Mouse (Mus musculus): ENCODE results near the gene Ppp1r15b. TPM values are rescaled to one million over a fixed set of nuclear protein-coding genes. Genes with fewer than 3 reads are reported as not detected.

Ppp1r15b gene
- total RNA-seq, 2 experiments from 2014 or later = 71.6 to 75.0 TPM

GRCm38 (mm10) chr1:133155270-133155669 is 24.3 kb downstream of the Ppp1r15b start:
- no peak for DNase-seq (ENCODE audit: low spot score in 2 of 2)

DNA sequence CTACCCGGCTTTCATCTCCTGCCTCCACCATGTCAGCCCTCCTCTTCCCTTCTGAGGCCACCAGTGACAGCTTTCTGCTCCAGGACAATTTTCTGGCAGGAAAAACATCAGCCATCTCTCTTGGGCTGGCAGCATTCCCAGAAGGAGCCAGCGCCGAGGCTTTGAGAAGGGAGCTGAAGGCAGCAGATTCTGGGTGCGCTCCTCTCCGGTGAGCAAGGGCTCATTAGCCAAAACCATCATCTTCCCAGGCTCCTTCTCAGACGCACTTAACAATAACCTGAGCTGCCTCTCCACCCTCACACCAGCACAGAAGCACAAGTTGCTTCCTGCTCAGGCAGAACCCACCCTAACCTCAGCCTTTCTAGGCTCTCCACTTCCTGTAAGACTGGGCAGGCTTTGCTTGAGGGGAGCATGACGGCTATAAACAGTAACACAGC is 28.2 kb downstream of the Ppp1r15b start:
- DNase-seq (ENCODE audit: low spot score in 2 of 2) = no peak

- DNase-seq (ENCODE audit: low spot score in 2 of 2) = no peak
Measured at GRCm38 (mm10) chr1:133161559-133161958, 30.6 kb downstream of the Ppp1r15b start.

- DNase-seq (ENCODE audit: low spot score in 2 of 2) = no peak
Measured at GRCm38 (mm10) chr1:133162046-133162445, 31.1 kb downstream of the Ppp1r15b start.

DNA sequence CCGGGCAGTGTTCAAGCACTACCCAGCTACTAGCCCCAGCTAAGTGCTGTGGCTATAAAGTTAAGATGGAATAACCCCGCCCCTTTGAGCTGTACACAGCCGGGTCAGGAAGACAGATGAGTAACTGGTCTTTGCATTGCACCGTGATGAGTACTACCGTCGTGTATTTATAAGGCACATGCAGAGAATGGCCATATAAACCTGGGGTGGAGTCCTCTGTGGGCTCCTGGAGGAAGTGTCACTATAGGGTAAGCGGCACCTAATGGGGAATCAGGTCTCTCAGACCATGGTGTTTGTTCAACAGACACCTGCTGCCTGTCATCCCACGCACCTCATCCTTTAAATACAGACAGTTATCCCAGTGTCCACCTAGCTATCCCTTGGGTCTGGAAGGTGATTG is 32.0 kb downstream of the Ppp1r15b start:
- no peak for DNase-seq (ENCODE audit: low spot score in 2 of 2)

DNA sequence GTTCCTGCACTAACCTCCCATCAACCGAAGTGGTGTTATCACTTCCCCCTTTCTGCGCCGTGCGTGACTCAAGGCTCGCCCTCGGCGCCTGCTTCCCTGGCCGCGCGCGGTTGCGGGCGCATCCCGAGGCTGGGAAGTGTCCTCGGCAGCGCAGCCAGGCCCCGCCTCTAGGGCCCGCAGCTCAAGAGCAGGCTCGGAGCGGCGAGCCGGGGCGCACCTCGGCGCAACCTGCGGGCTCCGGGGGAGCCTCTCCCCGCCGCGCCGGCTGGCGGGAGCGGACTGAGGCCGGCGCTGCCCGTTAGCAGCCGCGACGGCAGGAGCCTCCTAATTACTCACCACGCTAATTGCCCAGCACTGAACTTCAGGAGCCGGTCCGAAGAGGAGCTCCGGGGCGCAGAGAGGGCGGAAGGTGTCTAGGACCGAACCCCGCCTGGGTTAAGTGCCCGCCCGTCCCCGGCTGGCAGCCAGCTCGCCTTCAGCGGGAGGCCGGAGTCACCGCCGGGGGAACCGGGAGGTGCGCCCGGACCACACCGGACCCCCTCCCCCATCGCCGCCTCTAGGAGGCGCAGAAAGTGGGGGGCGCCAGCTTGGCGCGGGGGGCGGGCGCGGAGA is 33.0 kb downstream of the Ppp1r15b start, which contains the start of gene Plekha6:
TSS of gene Plekha6 (plus strand) at position 391 of the 612 bp plus-strand sequence.
- DNase-seq (ENCODE audit: low spot score in 2 of 2) = no peak

DNA sequence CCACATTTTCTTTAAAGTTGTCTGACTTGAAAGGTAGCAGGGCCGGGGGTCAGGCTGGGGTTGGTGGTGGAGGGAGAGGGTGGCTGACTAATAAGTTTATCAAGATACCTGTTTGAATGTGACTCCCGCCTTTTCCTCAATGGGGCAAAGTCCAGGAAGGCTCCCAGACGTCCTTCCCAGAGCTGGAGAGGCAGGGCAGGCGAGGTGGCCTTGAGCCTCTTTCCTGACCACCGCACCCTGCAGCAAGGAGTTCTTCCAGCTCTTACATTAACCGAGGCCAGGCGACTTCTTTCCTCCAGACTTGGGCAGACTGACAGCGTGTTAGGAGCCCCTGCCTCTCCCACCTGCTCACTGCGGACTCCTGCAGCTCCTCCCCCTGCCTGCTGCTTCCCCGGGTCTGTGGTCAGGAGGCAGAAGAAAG is 33.7 kb downstream of the Ppp1r15b start:
- no peak for DNase-seq (ENCODE audit: low spot score in 2 of 2)

DNA sequence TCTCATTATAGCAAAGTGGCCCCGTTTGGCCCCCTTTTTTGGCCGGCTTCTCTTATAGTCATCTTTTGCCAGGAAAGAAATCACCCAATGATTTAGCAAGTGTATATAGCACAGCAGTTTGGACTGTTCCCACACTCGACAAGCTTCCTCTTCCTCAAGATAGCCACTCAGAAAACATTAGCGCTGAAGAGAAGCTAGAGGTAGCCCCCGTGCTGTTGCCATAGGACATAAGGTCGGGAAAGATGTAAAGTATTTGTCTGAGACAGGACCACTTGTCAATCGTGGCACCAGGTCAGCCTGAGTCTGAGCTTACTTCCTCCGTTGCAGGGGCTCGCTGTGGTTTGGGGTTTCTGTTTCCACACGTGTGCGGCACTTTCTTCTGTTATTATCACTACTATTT is 34.2 kb downstream of the Ppp1r15b start:
- no peak for DNase-seq (ENCODE audit: low spot score in 2 of 2)

GRCm38 (mm10) chr1:133168318-133169060 is 37.5 kb downstream of the Ppp1r15b start:
- DNase-seq (ENCODE audit: low spot score in 2 of 2) = no peak

GRCm38 (mm10) chr1:133170196-133170595 is 39.3 kb downstream of the Ppp1r15b start:
- no peak for DNase-seq (ENCODE audit: low spot score in 2 of 2)

DNA sequence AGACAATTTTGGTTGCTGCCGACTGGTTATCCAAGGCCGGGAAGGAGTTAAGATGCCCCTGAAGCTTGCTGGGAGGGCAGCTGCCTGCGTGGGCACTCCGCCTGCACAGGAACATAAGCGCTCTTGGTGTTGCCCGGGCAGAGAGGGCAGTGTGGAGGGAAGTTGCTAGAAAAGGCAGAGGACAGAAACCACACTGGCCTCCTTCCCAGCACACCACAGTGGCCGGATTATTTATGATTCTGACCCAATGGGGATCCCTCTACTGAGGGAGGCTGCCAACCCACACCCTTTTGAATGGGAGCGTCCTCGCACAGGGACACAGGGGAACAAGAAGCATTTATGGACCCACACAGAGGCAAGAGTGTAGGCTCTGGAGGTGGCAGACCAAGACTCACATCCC is 40.4 kb downstream of the Ppp1r15b start:
- DNase-seq (ENCODE audit: low spot score in 2 of 2) = no peak

GRCm38 (mm10) chr1:133175150-133175549 is 44.2 kb downstream of the Ppp1r15b start:
- DNase-seq (ENCODE audit: low spot score in 2 of 2) = no peak

GRCm38 (mm10) chr1:133177480-133178172 is 46.7 kb downstream of the Ppp1r15b start:
- DNase-seq (ENCODE audit: low spot score in 2 of 2) = no peak

- DNase-seq (ENCODE audit: low spot score in 2 of 2) = no peak
Measured at GRCm38 (mm10) chr1:133178732-133179440, 47.9 kb downstream of the Ppp1r15b start.

DNA sequence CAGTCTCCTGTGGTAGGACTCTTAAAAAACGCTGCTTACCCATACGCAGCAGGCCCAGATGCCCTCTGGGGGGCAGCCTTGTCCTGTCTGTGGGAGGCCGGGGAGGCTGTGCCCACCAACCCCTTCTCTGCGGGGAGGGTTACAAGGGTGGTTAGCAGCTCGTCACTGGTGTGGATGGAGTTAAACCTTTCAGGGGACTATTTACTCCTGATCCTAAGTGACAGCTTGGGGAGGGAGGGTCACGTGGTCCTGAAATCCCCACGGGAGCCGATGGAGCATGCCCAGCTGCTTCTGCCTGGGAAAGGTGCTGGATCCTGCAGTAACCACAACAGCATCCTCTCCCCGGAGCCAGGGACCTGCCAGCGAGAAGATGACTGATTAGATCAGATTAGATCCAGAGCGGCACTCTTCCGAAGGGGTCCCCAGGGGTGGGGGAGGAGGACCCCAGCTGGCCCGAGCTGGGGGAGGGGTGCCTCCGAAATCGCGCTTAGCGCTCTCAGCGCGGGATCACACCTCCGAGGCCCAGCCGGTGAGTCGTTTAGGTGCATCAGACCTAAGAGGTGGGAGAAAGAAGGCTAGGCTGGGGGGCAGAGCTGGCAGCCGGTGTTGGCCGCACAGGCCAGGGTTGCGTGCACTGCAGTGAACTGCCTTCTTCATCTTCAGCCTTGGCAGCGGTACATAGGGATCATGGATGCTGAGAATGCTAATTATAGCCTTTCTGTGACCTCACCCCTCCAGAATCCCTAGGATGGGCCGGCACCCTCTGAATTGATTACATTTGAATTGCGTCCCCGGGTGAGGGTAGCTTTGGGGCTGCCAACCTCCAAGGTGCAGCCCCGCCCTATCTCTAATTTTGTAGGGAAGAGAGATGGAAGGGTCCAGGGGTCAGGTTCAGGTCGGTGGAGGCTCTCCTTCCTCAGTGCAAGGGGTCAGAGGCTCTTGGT is 50.4 kb downstream of the Ppp1r15b start:
- peak in 1 of 2 experiments; percentile 59 for DNase-seq (ENCODE audit: low spot score in 2 of 2)

- peak in 1 of 2 experiments; percentile 19 for DNase-seq (ENCODE audit: low spot score in 2 of 2)
Measured at GRCm38 (mm10) chr1:133182016-133182705, 51.2 kb downstream of the Ppp1r15b start.

- no peak for DNase-seq (ENCODE audit: low spot score in 2 of 2)
Measured at GRCm38 (mm10) chr1:133182706-133183095, 51.8 kb downstream of the Ppp1r15b start.

DNA sequence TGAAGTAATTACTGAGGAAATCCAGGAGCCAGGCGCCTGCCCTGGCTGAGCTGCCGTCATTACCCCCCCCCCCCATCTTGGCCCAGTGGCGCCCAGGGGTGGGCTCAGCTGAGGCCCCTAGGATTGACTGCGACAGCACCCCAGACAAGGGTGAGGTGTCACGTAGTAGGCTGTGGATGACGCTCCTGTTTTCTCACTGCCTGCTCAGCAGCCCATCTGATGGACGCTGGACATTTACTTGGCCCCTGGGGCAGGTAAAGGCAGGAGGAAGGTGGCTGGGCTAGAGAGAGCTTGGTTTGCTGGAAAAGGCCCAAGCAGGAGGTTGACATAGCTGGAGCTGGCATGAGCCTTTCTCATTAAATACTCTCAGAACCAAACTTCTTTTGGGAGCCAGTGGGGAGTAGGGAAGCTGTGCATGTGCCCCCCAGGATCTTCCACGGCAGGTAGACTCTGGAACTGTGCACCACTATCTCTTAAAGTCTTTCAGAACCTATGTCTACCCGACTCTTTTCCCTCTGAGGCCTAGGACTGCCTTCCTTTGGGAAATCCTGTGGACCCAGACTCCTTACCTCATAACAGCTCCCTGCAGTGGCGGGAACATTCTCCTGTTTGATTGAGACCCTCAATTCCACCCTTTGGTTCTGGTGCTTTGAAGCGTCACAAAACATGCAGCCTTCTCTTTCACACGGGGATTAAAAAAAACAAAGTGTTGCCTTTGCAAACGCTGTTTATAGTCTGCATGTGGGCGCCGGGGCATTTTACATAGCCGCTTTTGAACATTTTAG is 52.4 kb downstream of the Ppp1r15b start:
- DNase-seq (ENCODE audit: low spot score in 2 of 2) = no peak

Measured in adrenal gland, postnatal 4 days (tissue).